Mouse (Mus musculus) MN1 (cell line): ENCODE measurements around the gene Kcnk12.

Experiments used
- DNase-seq: peaks from one replicate; pipeline ENCODE4 v3.0.0-alpha.2; 2016; ENCODE audit warnings: low spot score

The Kcnk12 gene

GRCm38 (mm10) chr17:87698996-87699765 lies 98.6 kb downstream of the Kcnk12 start:
- DNase-seq: no peak

DNA sequence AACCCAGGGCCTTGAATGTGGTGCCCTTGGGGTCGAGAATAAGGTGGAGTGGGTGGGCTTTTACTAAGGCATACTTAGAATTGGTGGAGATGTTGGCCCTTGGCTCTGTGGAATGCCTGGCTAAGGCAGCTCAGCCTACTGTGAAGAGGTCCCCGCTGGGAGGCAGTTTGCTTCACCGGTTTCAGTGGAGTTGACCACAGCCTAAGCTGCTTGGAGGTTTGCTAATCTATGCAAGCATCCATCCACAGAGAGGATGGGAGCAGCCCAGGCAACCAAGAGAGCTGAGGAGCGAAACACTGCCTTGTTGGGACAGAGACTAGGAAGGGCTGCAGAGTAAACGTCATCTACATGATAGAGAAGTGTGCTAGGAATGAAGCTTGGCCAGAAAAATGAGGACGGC lies 101.0 kb downstream of the Kcnk12 start:
- DNase-seq: no peak

GRCm38 (mm10) chr17:87695874-87696465 lies 101.8 kb downstream of the Kcnk12 start:
- DNase-seq: no peak
